Comparison of ENCODE assay signal across 8 mouse cellular contexts in genomic region chr19:4720671-4721244, GRCm38 (mm10). TPM values are rescaled to one million over a fixed set of nuclear protein-coding genes. Genes with fewer than 3 reads are reported as not detected.
A peak's percentile ranks its signal among the peaks of the same experiment; 100 is the strongest.
DNase-seq lines count a peak whose midpoint lies in the region; ATAC-seq and TF ChIP-seq lines count a peak whose summit lies in the region.
"Had no signal": no experiment of that assay in that cellular context is flagged by ENCODE, and none has a peak within 500 bp of the region (broad histone marks: within the 10 kb centered on the region; RNA-seq: fewer than 3 reads in every experiment).

No protein-coding gene starts in this region.

- TF ChIP-seq EP300 in liver, postnatal 0 days (IDR thresholded peaks at IDR 0.05; ENCODE audit: low read depth) = no peak

- peaks cover 20% of the 10 kb centered on the region; the same call in 1 of the 2 replicates for H3K4me1 ChIP-seq in midbrain, embryonic 13.5 days (replicated peaks)
- H3K4me1 ChIP-seq in midbrain, embryonic 11.5 days (ENCODE audit: control insufficient read depth, insufficient read depth, low read length) = 0 out of 2 replicates have a peak, but pooled peaks cover 4% of the 10 kb centered on the region
- H3K4me1 ChIP-seq in liver, postnatal 0 days (ENCODE audit: insufficient read depth) = peaks cover 10% of the 10 kb centered on the region

- no peak overlapping the region for H3K27ac ChIP-seq in midbrain, embryonic 13.5 days
- no peak overlapping the region for H3K27ac ChIP-seq in midbrain, embryonic 11.5 days (ENCODE audit: low read depth, low read length)
- H3K27ac ChIP-seq in liver, postnatal 0 days (ENCODE audit: low read depth) = peak overlapping the region; percentile 55; the same call in 1 of the 2 replicates
- H3K27ac ChIP-seq: macrophage had no signal

- no peak for DNase-seq in midbrain, embryonic 11.5 days (ENCODE audit: low spot score, missing footprints)
- peak; percentile 89 for DNase-seq in kidney, adult 11 months
- DNase-seq in liver, postnatal 0 days = peak; percentile 83
- DNase-seq in urinary bladder, postnatal 4 days (ENCODE audit: low spot score in 2 of 2) = peak; percentile 61 to 74
- DNase-seq in right cerebral cortex, postnatal 14 days = no peak
- no peak for DNase-seq in frontal cortex, postnatal 14 days (ENCODE audit: low spot score in 2 of 2)

- ATAC-seq in midbrain, embryonic 13.5 days = 0 out of 2 replicates have a peak, but pooled peaks have one; percentile 48
- ATAC-seq in midbrain, embryonic 11.5 days (ENCODE audit: low FRiP score) = no peak
- ATAC-seq in liver, postnatal 0 days = peak; percentile 84

- 0 out of 2 replicates have a peak overlapping the region, but pooled peaks have one; percentile 2 for H3K9ac ChIP-seq in midbrain, embryonic 13.5 days (replicated peaks)
- H3K9ac ChIP-seq in midbrain, embryonic 11.5 days (ENCODE audit: low read length) = no peak overlapping the region
- peak overlapping the region; percentile 57 for H3K9ac ChIP-seq in liver, postnatal 0 days (replicated peaks)

- H3K27me3 ChIP-seq in midbrain, embryonic 13.5 days = no peaks in the 10 kb centered on the region
- no peaks in the 10 kb centered on the region for H3K27me3 ChIP-seq in midbrain, embryonic 11.5 days (ENCODE audit: control insufficient read depth, insufficient read depth, low read length)
- no peaks in the 10 kb centered on the region for H3K27me3 ChIP-seq in liver, postnatal 0 days (ENCODE audit: insufficient read depth, low read length)

- 26% methylated on average over 11 of the region's 11 CpGs for WGBS in midbrain, embryonic 13.5 days
- 25% methylated on average over 11 of the region's 11 CpGs for WGBS in midbrain, embryonic 11.5 days
- 30% methylated on average over 11 of the region's 11 CpGs for WGBS in liver, postnatal 0 days (ENCODE audit: insufficient replicate concordance)

- H3K4me3 ChIP-seq in midbrain, embryonic 13.5 days (replicated peaks) = no peak overlapping the region
- no peak overlapping the region for H3K4me3 ChIP-seq in midbrain, embryonic 11.5 days (ENCODE audit: low read depth, low read length)
- H3K4me3 ChIP-seq in liver, postnatal 0 days (ENCODE audit: low read depth, low read length) = peak overlapping the region; percentile 26

- no peaks in the 10 kb centered on the region for H3K9me3 ChIP-seq in midbrain, embryonic 13.5 days
- no peaks in the 10 kb centered on the region for H3K9me3 ChIP-seq in midbrain, embryonic 11.5 days (ENCODE audit: control insufficient read depth, low read length)
- no peaks in the 10 kb centered on the region for H3K9me3 ChIP-seq in liver, postnatal 0 days (ENCODE audit: low read length)

- peaks cover 49% of the 10 kb centered on the region for H3K36me3 ChIP-seq in midbrain, embryonic 13.5 days
- no peaks in the 10 kb centered on the region; the same call in 1 of the 2 replicates for H3K36me3 ChIP-seq in midbrain, embryonic 11.5 days (ENCODE audit: control insufficient read depth, insufficient read depth, low read length)
- H3K36me3 ChIP-seq in liver, postnatal 0 days (replicated peaks; ENCODE audit: insufficient read depth, low read length) = no peaks in the 10 kb centered on the region

- no peak overlapping the region for H3K4me2 ChIP-seq in midbrain, embryonic 13.5 days (replicated peaks)
- H3K4me2 ChIP-seq in midbrain, embryonic 11.5 days = no peak overlapping the region
- H3K4me2 ChIP-seq in liver, postnatal 0 days (ENCODE audit: low read depth, low read length) = peak overlapping the region; percentile 58

- no peak for TF ChIP-seq CTCF in liver, postnatal 0 days (IDR thresholded peaks at IDR 0.05; ENCODE audit: low read depth)

RNA-seq across cellular contexts. Expression of gene Sptbn2, which starts 9.8 kb away (rescaled TPM):
- polyA plus RNA-seq in midbrain, embryonic 13.5 days (2015; fragmentation: Nextera tagmentation; extraction: Ambion mirVana) = 29.8 and 31.9 TPM in 2 replicates
- 13.4 and 14.0 TPM in 2 replicates for polyA plus RNA-seq in midbrain, embryonic 11.5 days (2014; fragmentation: Nextera tagmentation; extraction: Ambion mirVana)
- polyA plus RNA-seq in liver, postnatal 0 days (2015; fragmentation: Nextera tagmentation; extraction: Ambion mirVana) = 0.59 and 0.72 TPM in 2 replicates

RNA-seq across cellular contexts. Expression of gene Gm960, which starts 22.3 kb away (rescaled TPM):
- 3.8 and 5.0 TPM in 2 replicates for polyA plus RNA-seq in midbrain, embryonic 13.5 days (2015; fragmentation: Nextera tagmentation; extraction: Ambion mirVana)
- polyA plus RNA-seq in midbrain, embryonic 11.5 days (2014; fragmentation: Nextera tagmentation; extraction: Ambion mirVana) = 2.3 and 3.4 TPM in 2 replicates
- 0.21 and 0.33 TPM in 2 replicates for polyA plus RNA-seq in liver, postnatal 0 days (2015; fragmentation: Nextera tagmentation; extraction: Ambion mirVana)
- polyA plus RNA-seq: macrophage had no signal

RNA-seq across cellular contexts. Expression of gene Rbm4b, which starts 35.5 kb away (rescaled TPM):
- polyA plus RNA-seq in midbrain, embryonic 13.5 days (2015; fragmentation: Nextera tagmentation; extraction: Ambion mirVana) = 220 TPM in 2 replicates
- 137 and 152 TPM in 2 replicates for polyA plus RNA-seq in midbrain, embryonic 11.5 days (2014; fragmentation: Nextera tagmentation; extraction: Ambion mirVana)
- 14.1 TPM in 2 replicates for polyA plus RNA-seq in liver, postnatal 0 days (2015; fragmentation: Nextera tagmentation; extraction: Ambion mirVana)

Comparison
In these comparisons a context has a peak if more than half of its experiments do, and no peak if none do; other contexts are left out.
1. DNase-seq: peak in kidney, adult 11 months (single experiment), liver, postnatal 0 days (single experiment) and urinary bladder, postnatal 4 days (2 of 2); none in midbrain, embryonic 11.5 days (single experiment), right cerebral cortex, postnatal 14 days (single experiment) and frontal cortex, postnatal 14 days (0 of 2).